Mouse (Mus musculus) regulatory T cell (primary cell): ENCODE results near the gene Ccnt1.

ENCODE experiments used
- in situ Hi-C: fragments of 300-600 bp; cut with MboI, MseI; formaldehyde crosslinking; loops from one replicate; pipeline ENCODE4 v1.15.1; 2025; ENCODE audit warnings: high pct_unique_total_duplicates

Gene Ccnt1

GRCm38 (mm10) chr15:98545151-98545550, 25.6 kb downstream of the Ccnt1 start:
- in situ Hi-C loops, result loop anchor here (10.0 kb wide), 1 partner anchor 1440 kb away; no protein-coding TSS in a partner anchor

DNA sequence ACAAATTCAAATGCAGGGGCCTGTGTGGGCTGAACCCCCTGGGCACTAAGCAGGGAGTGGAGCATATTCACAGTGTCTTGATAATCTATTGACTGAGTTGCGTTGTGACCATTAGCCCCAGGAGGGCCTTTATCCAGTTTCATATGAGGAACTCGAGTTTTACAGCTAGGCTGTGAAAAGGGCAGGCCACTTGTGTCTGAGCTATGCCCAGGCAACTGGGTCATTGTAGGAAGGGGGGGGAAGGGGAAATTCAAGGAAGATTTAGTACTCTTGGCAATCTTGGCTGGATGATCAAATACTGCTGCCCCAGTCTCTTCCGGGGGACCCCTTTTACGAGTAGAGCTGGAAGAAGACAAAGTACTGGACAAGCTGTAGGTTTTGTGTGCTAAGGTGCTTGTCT, 27.4 kb downstream of the Ccnt1 start:
- in situ Hi-C loops, result loop anchor here (10.0 kb wide), 1 partner anchor 1441 kb away; no protein-coding TSS in a partner anchor

GRCm38 (mm10) chr15:98541064-98541463, 29.7 kb downstream of the Ccnt1 start:
- in situ Hi-C loops, result loop anchor here (10.0 kb wide), 1 partner anchor 1444 kb away; no protein-coding TSS in a partner anchor

GRCm38 (mm10) chr15:98537923-98538322, 32.8 kb downstream of the Ccnt1 start:
- in situ Hi-C loops, result no loop called here

- in situ Hi-C loops, result no loop called here
Observed at GRCm38 (mm10) chr15:98536828-98537510, 33.8 kb downstream of the Ccnt1 start.

- in situ Hi-C loops, result no loop called here
Observed at GRCm38 (mm10) chr15:98535921-98536320, 34.8 kb downstream of the Ccnt1 start.

DNA sequence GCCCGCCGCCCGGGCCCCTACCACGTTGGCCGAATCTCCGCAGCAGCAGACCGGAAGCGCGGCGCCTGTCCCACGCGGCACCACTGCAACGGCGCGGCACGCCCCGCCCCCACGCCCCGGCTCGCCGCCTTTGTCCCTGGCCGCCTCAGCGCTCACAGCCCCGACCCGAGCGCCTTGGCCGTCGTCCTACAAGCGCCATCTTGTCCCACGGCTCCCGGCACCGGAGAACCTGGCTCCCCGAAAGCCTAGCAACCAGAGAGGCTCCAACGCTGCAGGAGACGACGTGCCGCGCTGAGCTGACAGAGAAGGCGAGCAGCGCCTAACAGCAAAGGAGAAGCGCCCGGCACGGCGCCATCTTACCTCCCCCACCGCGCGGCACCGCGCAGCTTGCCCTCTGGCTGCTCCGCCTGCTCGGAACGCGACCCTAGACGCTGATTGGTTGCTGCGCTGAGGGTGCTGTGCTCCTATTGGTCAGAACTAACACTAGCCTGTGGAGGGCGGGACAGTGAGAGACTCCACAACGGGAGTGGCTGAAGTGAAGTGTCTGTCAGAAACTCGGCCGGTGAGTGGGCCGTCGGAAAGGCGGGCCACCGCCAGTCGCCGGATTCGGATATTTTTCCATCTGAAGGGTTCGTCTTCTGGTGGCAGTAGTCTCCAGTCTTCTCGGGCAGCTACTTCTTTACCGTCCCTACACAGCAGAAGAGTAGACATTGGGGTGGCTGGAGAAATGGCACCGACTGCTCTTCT, 36.7 kb downstream of the Ccnt1 start, which contains the start of gene Kansl2:
TSS of gene Kansl2 (minus strand) at position 384 of the 747 bp plus-strand sequence.
- in situ Hi-C loops, result no loop called here

DNA sequence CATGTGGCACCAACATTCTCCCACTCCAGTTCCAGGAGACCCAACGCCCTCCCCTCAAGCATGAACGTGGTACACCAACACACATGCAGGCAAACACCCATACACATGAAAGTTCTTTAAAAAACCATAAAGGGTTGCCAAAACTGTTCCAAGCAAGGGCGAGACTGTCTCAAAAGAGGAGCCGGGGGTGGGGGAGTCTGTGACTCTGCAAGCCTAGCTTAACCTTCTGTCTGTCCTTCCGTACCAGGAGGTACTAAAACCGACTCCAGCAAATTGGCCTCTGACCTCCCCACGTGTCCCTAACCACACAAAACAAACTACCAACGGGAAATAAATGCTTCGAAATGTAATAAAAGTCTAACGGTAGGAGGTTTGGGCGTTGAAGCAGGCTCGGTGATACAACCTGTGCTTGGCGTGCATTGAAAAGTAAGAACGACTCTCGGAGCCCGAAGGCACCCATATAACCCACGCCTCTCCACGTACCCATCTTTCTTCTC, 37.6 kb downstream of the Ccnt1 start:
- in situ Hi-C loops, result no loop called here

- in situ Hi-C loops, result no loop called here
Observed at GRCm38 (mm10) chr15:98532281-98532680, 38.4 kb downstream of the Ccnt1 start.

DNA sequence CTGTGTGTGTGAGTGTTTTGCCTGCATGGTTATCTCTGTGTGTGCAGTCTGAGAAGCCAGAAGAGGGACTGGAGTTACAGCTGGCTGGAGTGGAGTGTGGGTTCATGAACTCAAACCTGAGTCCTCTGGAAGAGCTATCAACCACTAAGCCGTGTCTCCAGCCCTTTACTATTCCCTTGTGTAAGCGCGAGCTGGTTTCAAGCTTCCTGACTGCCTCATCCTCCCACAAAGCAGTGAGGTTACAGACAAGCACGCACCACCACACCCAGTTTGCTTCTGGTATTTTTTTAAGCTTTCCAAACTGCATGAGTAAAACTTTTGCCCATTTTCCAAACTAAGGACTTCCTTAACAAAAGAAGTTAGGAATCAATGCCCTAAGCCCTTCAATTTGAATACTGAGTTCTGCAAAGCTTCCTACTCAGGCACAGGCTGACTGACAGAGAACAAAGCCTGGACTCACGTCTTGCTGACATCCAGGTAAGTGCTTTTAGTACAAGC, 42.6 kb downstream of the Ccnt1 start:
- in situ Hi-C loops, result no loop called here

DNA sequence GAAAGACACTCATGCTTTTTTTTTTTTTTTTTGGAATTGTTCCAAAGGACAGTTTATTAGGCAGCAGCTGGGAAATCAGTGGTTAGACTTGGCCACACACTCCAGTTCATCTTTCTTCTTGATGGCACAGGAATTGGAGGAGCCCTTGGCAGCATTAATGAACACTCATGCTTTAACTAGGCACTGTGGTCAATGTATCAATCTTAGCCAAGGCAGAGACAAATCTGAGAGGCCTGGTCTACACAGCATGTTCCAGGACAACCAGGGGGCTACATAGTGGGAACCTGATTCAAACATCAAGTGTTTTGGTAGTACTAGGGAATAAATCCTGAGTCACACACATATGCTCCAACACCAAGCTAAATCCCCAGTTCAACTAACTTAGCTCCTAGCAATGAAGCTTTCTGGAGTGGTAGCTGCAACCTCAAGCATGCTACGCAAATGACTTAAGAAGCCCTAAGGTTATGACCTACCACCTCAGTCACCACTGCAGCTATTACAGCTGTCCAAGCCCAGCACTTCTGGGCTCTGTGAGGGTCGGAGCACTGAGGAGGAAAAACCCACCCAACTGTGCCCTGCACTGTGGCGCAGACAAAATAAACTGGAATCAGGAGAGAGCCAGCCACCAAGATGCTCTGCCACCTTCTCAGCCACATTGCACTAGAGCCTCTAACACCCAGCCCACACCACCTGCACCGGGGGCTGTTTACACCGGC, 43.5 kb downstream of the Ccnt1 start:
- in situ Hi-C loops, result no loop called here

- in situ Hi-C loops, result no loop called here
Observed at GRCm38 (mm10) chr15:98526057-98526456, 44.7 kb downstream of the Ccnt1 start.

- in situ Hi-C loops, result no loop called here
Observed at GRCm38 (mm10) chr15:98521245-98521644, 49.5 kb downstream of the Ccnt1 start.

DNA sequence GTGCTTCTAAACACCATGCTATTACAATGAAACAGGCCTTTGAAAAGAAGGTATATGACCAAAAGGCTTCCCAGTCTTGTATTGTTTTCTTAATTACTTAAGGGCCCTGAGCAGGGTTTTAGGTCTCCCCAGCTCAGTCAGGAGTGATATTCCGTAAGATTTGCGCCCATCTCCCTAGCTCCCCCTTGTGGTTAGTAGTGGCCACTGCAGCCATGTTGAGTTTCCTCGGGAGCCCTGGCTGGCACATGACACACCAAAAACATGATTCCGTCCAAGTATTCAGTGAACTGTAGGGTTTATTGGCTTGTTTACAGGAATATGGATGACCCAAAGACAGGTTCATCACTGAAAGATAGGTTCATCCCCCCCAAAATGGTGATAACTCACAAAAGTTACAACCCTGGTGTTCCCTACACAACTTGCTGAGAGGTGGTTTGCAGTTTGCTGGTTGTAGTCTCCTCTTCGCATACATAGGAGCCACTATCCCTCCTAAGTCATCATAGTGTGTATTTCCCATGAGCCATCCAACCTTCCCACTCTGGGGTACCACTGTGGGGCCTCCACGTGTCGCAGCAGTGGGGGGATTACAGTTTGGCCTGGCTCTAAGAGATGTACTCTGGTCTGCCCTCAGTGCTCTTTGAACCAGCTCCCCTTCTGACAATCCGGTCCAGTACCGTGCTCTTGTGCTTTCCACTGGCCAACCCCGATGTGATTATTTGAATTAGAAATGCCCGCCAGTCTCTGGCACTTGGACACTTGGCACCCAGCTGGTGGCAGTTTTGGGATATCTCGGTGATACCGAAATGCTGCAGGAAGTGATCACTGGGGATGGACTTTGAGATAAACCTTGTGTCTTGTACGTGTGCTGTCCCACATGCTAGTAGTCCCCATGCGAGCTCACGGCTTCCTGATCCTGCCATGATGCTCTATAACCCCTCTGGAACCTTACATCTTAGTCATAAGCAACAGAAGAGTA, 53.1 kb downstream of the Ccnt1 start:
- in situ Hi-C loops, result loop anchor here (10.0 kb wide), 1 partner anchor 423 kb away; the partner anchor contains the start of genes Pfkm and Senp1

DNA sequence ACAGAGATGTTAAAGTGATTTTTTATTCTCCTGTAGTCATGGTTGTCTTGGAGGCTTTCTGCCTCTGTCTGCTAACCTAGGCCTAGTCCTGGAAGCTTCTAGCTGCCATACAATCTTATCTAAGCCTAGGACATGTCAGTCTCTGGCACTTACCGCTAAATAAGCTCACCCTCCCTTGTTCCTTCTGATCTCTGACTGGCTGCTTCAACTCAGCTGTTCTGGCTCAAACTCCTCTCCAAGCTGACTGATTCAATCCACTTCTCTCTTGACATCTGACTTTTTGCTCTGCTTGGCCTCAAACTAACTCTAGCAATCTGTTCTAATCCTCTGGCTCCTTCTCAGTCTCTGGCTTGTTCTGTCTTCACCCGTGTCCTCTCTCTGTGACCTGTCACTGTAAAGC, 55.9 kb downstream of the Ccnt1 start:
- in situ Hi-C loops, result loop anchor here (5.0 to 10.0 kb wide), 2 partner anchors 117 to 420 kb away; partner anchors contain the start of genes Cacnb3, Pfkm and Senp1

- in situ Hi-C loops, result loop anchor here (5.0 to 10.0 kb wide), 2 partner anchors 118 to 419 kb away; partner anchors contain the start of genes Cacnb3, Pfkm and Senp1
Observed at GRCm38 (mm10) chr15:98514146-98514545, 56.6 kb downstream of the Ccnt1 start.

- in situ Hi-C loops, result loop anchor here (5.0 to 10.0 kb wide), 2 partner anchors 119 to 419 kb away; partner anchors contain the start of genes Cacnb3, Pfkm and Senp1
Observed at GRCm38 (mm10) chr15:98513676-98514075, 57.0 kb downstream of the Ccnt1 start.

GRCm38 (mm10) chr15:98512799-98513321, 57.9 kb downstream of the Ccnt1 start:
- in situ Hi-C loops, result loop anchor here (5.0 to 10.0 kb wide), 2 partner anchors 119 to 418 kb away; partner anchors contain the start of genes Cacnb3, Pfkm and Senp1

DNA sequence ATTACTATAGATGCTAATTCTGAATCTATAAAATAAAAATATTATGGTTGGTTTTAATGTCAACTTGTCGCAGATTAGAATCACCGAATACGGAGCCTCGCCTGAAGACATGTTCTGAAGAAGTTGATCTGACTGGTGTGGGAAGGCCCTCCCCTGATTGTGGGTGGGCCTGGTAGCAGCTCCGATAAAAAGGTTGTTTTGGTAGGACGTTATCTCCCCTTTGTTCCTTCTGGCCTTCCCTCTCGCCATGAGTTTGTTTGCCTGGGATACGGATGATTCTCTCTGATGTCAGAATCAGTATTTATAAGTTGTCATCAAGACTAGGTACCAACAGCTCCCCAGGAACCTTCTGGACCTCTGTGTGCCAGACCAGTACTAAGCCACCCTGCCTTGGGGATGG, 58.5 kb downstream of the Ccnt1 start:
- in situ Hi-C loops, result loop anchor here (5.0 to 10.0 kb wide), 2 partner anchors 120 to 417 kb away; partner anchors contain the start of genes Cacnb3, Pfkm and Senp1
